Mouse (Mus musculus) kidney, adult 2 months (tissue): ENCODE measurements at regions not wholly inside any gene's neighbourhood (a gene's known extent, or its start where the extent isn't known, plus 50 kb on each side); places are given as distances from the start of the nearest gene placed in this dataset.

Experiments used
- CTCF ChIP-seq: fragments of 200-500 bp; conservative IDR thresholded peaks from 2 replicates; pipeline ENCODE4 v1.5.1; 2011; ENCODE audit warnings: low read depth, mild to moderate bottlenecking, control low read depth, low read length, moderate library complexity, mixed read lengths; ENCODE audit not compliant: insufficient read depth, insufficient read length
- POLR2A ChIP-seq: fragments of 200-500 bp; IDR thresholded peaks from one replicate; pipeline ENCODE4 v1.6.1; 2011; ENCODE audit warnings: low read depth, low read length, control low read depth

GRCm38 (mm10) chr17:51585263-51585662 lies 247.8 kb downstream of the Satb1 start:
- TF ChIP-seq CTCF: no peak
- no peak for TF ChIP-seq POLR2A
